ENCODE assay signal across 24 mouse cellular contexts in genomic region chr9:95150998-95151397, GRCm38 (mm10).
DNase-seq lines count a peak whose midpoint lies in the region; ATAC-seq and TF ChIP-seq lines count a peak whose summit lies in the region.
"Had no signal": no experiment of that assay in that cellular context is flagged by ENCODE, and none has a peak within 500 bp of the region (broad histone marks: within the 10 kb centered on the region; RNA-seq: fewer than 3 reads in every experiment).

No protein-coding gene starts in this region.

- H3K4me2 ChIP-seq in hindbrain, embryonic 16.5 days (ENCODE audit: low read length) = no peak overlapping the region
- H3K4me2 ChIP-seq in hindbrain, embryonic 12.5 days (replicated peaks) = no peak overlapping the region
- H3K4me2 ChIP-seq in midbrain, postnatal 0 days (ENCODE audit: low read depth, low read length, poor library complexity, severe bottlenecking) = no peak overlapping the region
- H3K4me2 ChIP-seq in midbrain, embryonic 16.5 days (ENCODE audit: low read length) = no peak overlapping the region
- H3K4me2 ChIP-seq: embryonic facial prominence, embryonic 12.5 days; embryonic facial prominence, embryonic 15.5 days; forebrain, embryonic 13.5 days; heart, embryonic 13.5 days; intestine, embryonic 15.5 days had no signal

- TF ChIP-seq CTCF in midbrain, postnatal 0 days (IDR thresholded peaks at IDR 0.05) = no peak

- H3K36me3 ChIP-seq in hindbrain, embryonic 16.5 days (ENCODE audit: control insufficient read depth, insufficient read depth, low read length) = no peaks in the 10 kb centered on the region
- H3K36me3 ChIP-seq in hindbrain, embryonic 12.5 days = no peaks in the 10 kb centered on the region
- H3K36me3 ChIP-seq in midbrain, postnatal 0 days (ENCODE audit: insufficient read depth, low read length) = no peaks in the 10 kb centered on the region
- no peaks in the 10 kb centered on the region for H3K36me3 ChIP-seq in midbrain, embryonic 16.5 days (ENCODE audit: control insufficient read depth, insufficient read depth, low read length)
- H3K36me3 ChIP-seq: embryonic facial prominence, embryonic 12.5 days; embryonic facial prominence, embryonic 15.5 days; heart, embryonic 10.5 days; heart, embryonic 13.5 days; intestine, embryonic 15.5 days had no signal

- no peak overlapping the region for H3K4me3 ChIP-seq in hindbrain, embryonic 16.5 days (ENCODE audit: low read length)
- no peak overlapping the region for H3K4me3 ChIP-seq in hindbrain, embryonic 12.5 days
- H3K4me3 ChIP-seq in midbrain, postnatal 0 days (ENCODE audit: low read depth, low read length) = no peak overlapping the region
- no peak overlapping the region for H3K4me3 ChIP-seq in midbrain, embryonic 16.5 days (ENCODE audit: low read depth, low read length)
- H3K4me3 ChIP-seq: embryonic facial prominence, embryonic 12.5 days; embryonic facial prominence, embryonic 15.5 days; forebrain, embryonic 13.5 days; heart, adult 2 months; heart, embryonic 10.5 days; heart, embryonic 13.5 days; intestine, embryonic 15.5 days had no signal

- WGBS in hindbrain, embryonic 16.5 days = 73% methylated on average over 4 of the region's 4 CpGs
- 77% methylated on average over 4 of the region's 4 CpGs for WGBS in hindbrain, embryonic 12.5 days
- 58% methylated on average over 4 of the region's 4 CpGs for WGBS in midbrain, postnatal 0 days
- WGBS in midbrain, embryonic 16.5 days = 60% methylated on average over 4 of the region's 4 CpGs

- H3K9me3 ChIP-seq in hindbrain, embryonic 16.5 days (ENCODE audit: control insufficient read depth, low read length) = no peaks in the 10 kb centered on the region
- no peaks in the 10 kb centered on the region for H3K9me3 ChIP-seq in hindbrain, embryonic 12.5 days (replicated peaks)
- H3K9me3 ChIP-seq in midbrain, postnatal 0 days (ENCODE audit: low read length) = no peaks in the 10 kb centered on the region
- no peaks in the 10 kb centered on the region for H3K9me3 ChIP-seq in midbrain, embryonic 16.5 days (replicated peaks; ENCODE audit: control insufficient read depth, low read length, poor library complexity, severe bottlenecking)
- H3K9me3 ChIP-seq: embryonic facial prominence, embryonic 12.5 days; embryonic facial prominence, embryonic 15.5 days; forebrain, embryonic 13.5 days; heart, embryonic 10.5 days; heart, embryonic 13.5 days; intestine, embryonic 15.5 days had no signal

- no peak overlapping the region for H3K9ac ChIP-seq in hindbrain, embryonic 16.5 days (ENCODE audit: low read depth, low read length)
- no peak overlapping the region for H3K9ac ChIP-seq in hindbrain, embryonic 12.5 days
- H3K9ac ChIP-seq in midbrain, postnatal 0 days (replicated peaks; ENCODE audit: low read length, poor library complexity, severe bottlenecking) = no peak overlapping the region
- H3K9ac ChIP-seq in midbrain, embryonic 16.5 days (ENCODE audit: low read depth, low read length) = no peak overlapping the region
- H3K9ac ChIP-seq: embryonic facial prominence, embryonic 12.5 days; embryonic facial prominence, embryonic 15.5 days; forebrain, embryonic 13.5 days; heart, embryonic 13.5 days; intestine, embryonic 15.5 days had no signal

- no peaks in the 10 kb centered on the region for H3K4me1 ChIP-seq in hindbrain, embryonic 16.5 days (ENCODE audit: control insufficient read depth, insufficient read depth, low read depth, low read length)
- no peaks in the 10 kb centered on the region for H3K4me1 ChIP-seq in hindbrain, embryonic 12.5 days
- H3K4me1 ChIP-seq in midbrain, postnatal 0 days (ENCODE audit: insufficient read depth, low read length) = no peaks in the 10 kb centered on the region
- no peaks in the 10 kb centered on the region for H3K4me1 ChIP-seq in midbrain, embryonic 16.5 days (ENCODE audit: control insufficient read depth, insufficient read depth, low read length)
- H3K4me1 ChIP-seq: embryonic facial prominence, embryonic 12.5 days; heart, embryonic 10.5 days; heart, embryonic 13.5 days; intestine, embryonic 15.5 days had no signal

- DNase-seq in CD4-positive, CD25-positive, alpha-beta regulatory T cell, adult 2 months (ENCODE audit: low read depth, low spot score) = peak; percentile 4
- peak; percentile 7 for DNase-seq in kidney, adult 9 months
- DNase-seq in kidney, postnatal 25 days = no peak
- peak; percentile 20 for DNase-seq in midbrain, postnatal 0 days (ENCODE audit: low spot score)
- DNase-seq: adrenal gland, adult 2 months; adrenal gland, postnatal 14 days; cerebellum, adult 11 months; cerebellum, adult 2 months; cerebellum, adult 9-11 months; cerebellum, postnatal 25 days; gastrocnemius, postnatal 10 days; gastrocnemius, postnatal 36 days; heart, adult 2 months; heart, postnatal 14 days had no signal

- ATAC-seq in CD4-positive, CD25-positive, alpha-beta regulatory T cell, adult 4 months = no peak
- peak; percentile 53; the same call in 1 of the 2 replicates for ATAC-seq in hindbrain, embryonic 16.5 days
- ATAC-seq in hindbrain, embryonic 12.5 days (ENCODE audit: low FRiP score) = no peak
- peak; percentile 34; the same call in 1 of the 2 replicates for ATAC-seq in midbrain, postnatal 0 days (ENCODE audit: low FRiP score)
- no peak for ATAC-seq in midbrain, embryonic 16.5 days
- ATAC-seq: intestine, embryonic 15.5 days had no signal

- H3K27me3 ChIP-seq in hindbrain, embryonic 16.5 days (replicated peaks; ENCODE audit: control insufficient read depth, insufficient read depth, low read length) = no peaks in the 10 kb centered on the region
- H3K27me3 ChIP-seq in hindbrain, embryonic 12.5 days = no peaks in the 10 kb centered on the region
- no peaks in the 10 kb centered on the region for H3K27me3 ChIP-seq in midbrain, postnatal 0 days (ENCODE audit: insufficient read depth, low read length)
- no peaks in the 10 kb centered on the region for H3K27me3 ChIP-seq in midbrain, embryonic 16.5 days (ENCODE audit: control insufficient read depth, insufficient read depth, low read depth, low read length)
- H3K27me3 ChIP-seq: embryonic facial prominence, embryonic 12.5 days; embryonic facial prominence, embryonic 15.5 days; forebrain, embryonic 13.5 days; intestine, embryonic 15.5 days had no signal

- H3K27ac ChIP-seq in hindbrain, embryonic 16.5 days (ENCODE audit: low read depth, low read length) = no peak overlapping the region
- H3K27ac ChIP-seq in hindbrain, embryonic 12.5 days = no peak overlapping the region
- no peak overlapping the region for H3K27ac ChIP-seq in midbrain, postnatal 0 days (ENCODE audit: low read depth, low read length)
- no peak overlapping the region for H3K27ac ChIP-seq in midbrain, embryonic 16.5 days (ENCODE audit: low read length)
- H3K27ac ChIP-seq: embryonic facial prominence, embryonic 12.5 days; embryonic facial prominence, embryonic 15.5 days; forebrain, embryonic 13.5 days; heart, adult 2 months; heart, embryonic 10.5 days; heart, embryonic 13.5 days; intestine, embryonic 15.5 days had no signal

Comparison
In these comparisons a context has a peak if more than half of its experiments do, and no peak if none do; other contexts are left out.
1. DNase-seq: peak in CD4-positive, CD25-positive, alpha-beta regulatory T cell, adult 2 months (single experiment), kidney, adult 9 months (single experiment) and midbrain, postnatal 0 days (single experiment); none in kidney, postnatal 25 days (0 of 2).
2. ATAC-seq: peak in hindbrain, embryonic 16.5 days (single experiment) and midbrain, postnatal 0 days (single experiment); none in CD4-positive, CD25-positive, alpha-beta regulatory T cell, adult 4 months (single experiment), hindbrain, embryonic 12.5 days (single experiment) and midbrain, embryonic 16.5 days (single experiment).